Mouse (Mus musculus) 416B (cell line): Measurements from ENCODE around the gene Tars2.
A peak's percentile ranks its signal among the peaks of the same experiment; 100 is the strongest.
"Not testable (repeated sequence)": the region's sequence is repeated elsewhere in the genome, so short reads cannot be mapped to it uniquely, and the experiment has no call there.

Source experiments
- DNase-seq: peaks from one replicate; pipeline ENCODE4 v3.0.0; 2011; ENCODE audit warnings: low read depth

Gene Tars2

GRCm38 (mm10) chr3:95760106-95760505, at the start of gene Tars2:
TSS of gene Tars2 (minus strand) at chr3:95760206.
- no peak for DNase-seq

GRCm38 (mm10) chr3:95808384-95808783, 48.4 kb upstream of the Tars2 start:
- DNase-seq = no peak

GRCm38 (mm10) chr3:95807630-95808029, 47.6 kb upstream of the Tars2 start:
- DNase-seq = not testable (repeated sequence)

- DNase-seq = no peak
Measured at GRCm38 (mm10) chr3:95806677-95807076, 46.7 kb upstream of the Tars2 start.

GRCm38 (mm10) chr3:95803851-95804250, 43.8 kb upstream of the Tars2 start:
- DNase-seq = no peak

- DNase-seq = no peak
Measured at GRCm38 (mm10) chr3:95798756-95799155, 38.8 kb upstream of the Tars2 start.

- peak; percentile 39 for DNase-seq
Measured at GRCm38 (mm10) chr3:95794299-95794698, 34.3 kb upstream of the Tars2 start.

- peak; percentile 42 for DNase-seq
Measured at GRCm38 (mm10) chr3:95793662-95794061, 33.7 kb upstream of the Tars2 start.

GRCm38 (mm10) chr3:95785501-95785900, 25.5 kb upstream of the Tars2 start:
- DNase-seq = no peak

- DNase-seq = peak; percentile 44
Measured at GRCm38 (mm10) chr3:95771985-95772384, 12.0 kb upstream of the Tars2 start.

- no peak for DNase-seq
Measured at GRCm38 (mm10) chr3:95765534-95765933, 5.5 kb upstream of the Tars2 start.

GRCm38 (mm10) chr3:95763811-95764210, 3.8 kb upstream of the Tars2 start:
- DNase-seq = no peak

- no peak for DNase-seq
Measured at GRCm38 (mm10) chr3:95762961-95763360, 3.0 kb upstream of the Tars2 start.

- DNase-seq = no peak
Measured at GRCm38 (mm10) chr3:95761771-95762170, 1.8 kb upstream of the Tars2 start.

- no peak for DNase-seq
Measured at GRCm38 (mm10) chr3:95760656-95761055, 650 bp upstream of the Tars2 start.

- no peak for DNase-seq
Measured at GRCm38 (mm10) chr3:95758467-95759218, 1.4 kb downstream of the Tars2 start.

- no peak for DNase-seq
Measured at GRCm38 (mm10) chr3:95756808-95757207, 3.2 kb downstream of the Tars2 start.

- DNase-seq = peak; percentile 97
Measured at GRCm38 (mm10) chr3:95754345-95755206, 5.4 kb downstream of the Tars2 start.

- no peak for DNase-seq
Measured at GRCm38 (mm10) chr3:95752935-95753334, 7.1 kb downstream of the Tars2 start.

GRCm38 (mm10) chr3:95740406-95740805, 19.6 kb downstream of the Tars2 start:
- DNase-seq = peak; percentile 62

- DNase-seq = peak; percentile 93
Measured at GRCm38 (mm10) chr3:95739353-95740104, 20.5 kb downstream of the Tars2 start, which contains the start of gene Ecm1. TSS of gene Ecm1 (minus strand) at chr3:95739569.

- no peak for DNase-seq
Measured at GRCm38 (mm10) chr3:95735071-95735670, 24.8 kb downstream of the Tars2 start.
